Mouse (Mus musculus): ENCODE measurements around the gene Ly6g6c. TPM values are rescaled to one million over a fixed set of nuclear protein-coding genes. Genes with fewer than 3 reads are reported as not detected.

Ly6g6c gene
- polyA plus RNA-seq, 1 experiment from 2014 or later, result 0.44 TPM

DNA sequence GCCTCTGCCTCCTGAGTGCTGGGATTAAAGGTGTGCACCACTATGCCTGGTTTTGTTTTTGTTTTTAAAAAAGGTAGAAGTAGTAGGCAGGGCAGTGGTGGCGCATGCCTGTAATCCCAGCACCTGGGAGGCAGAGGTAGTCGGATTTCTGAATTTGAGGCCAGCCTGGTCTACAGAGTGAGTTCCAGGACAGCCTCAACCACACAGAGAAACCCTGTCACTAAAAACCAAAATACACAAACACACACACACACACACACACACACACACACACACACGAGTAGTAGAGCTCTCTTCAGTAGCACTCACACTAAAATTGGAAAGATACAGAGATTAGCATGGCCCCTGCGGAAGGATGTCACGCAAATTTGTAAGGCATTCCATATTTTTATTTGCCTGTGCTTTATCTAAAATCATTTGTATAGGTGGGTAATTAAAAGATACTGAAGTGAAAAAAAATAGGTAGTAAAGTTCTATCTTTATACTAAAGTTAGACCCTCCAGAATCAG lies 16.2 kb upstream of the Ly6g6c start:
- no peak for ATAC-seq
- no peaks in the 10 kb centered on the region for H3K9me3 ChIP-seq (replicated peaks)
- H3K4me1 ChIP-seq, result peaks cover 85% of the 10 kb centered on the region
- WGBS (ENCODE audit: insufficient replicate concordance), result 36% methylated on average over 5 of the region's 5 CpGs
- peak overlapping the region; percentile 88; the same call in 1 of the 2 replicates for H3K4me3 ChIP-seq
- H3K4me2 ChIP-seq, result peak overlapping the region; percentile 98
- peaks cover 20% of the 10 kb centered on the region for H3K36me3 ChIP-seq
- no peaks in the 10 kb centered on the region for H3K27me3 ChIP-seq (replicated peaks)
- peak overlapping the region; percentile 94 for H3K27ac ChIP-seq
- peak overlapping the region; percentile 92 for H3K9ac ChIP-seq

DNA sequence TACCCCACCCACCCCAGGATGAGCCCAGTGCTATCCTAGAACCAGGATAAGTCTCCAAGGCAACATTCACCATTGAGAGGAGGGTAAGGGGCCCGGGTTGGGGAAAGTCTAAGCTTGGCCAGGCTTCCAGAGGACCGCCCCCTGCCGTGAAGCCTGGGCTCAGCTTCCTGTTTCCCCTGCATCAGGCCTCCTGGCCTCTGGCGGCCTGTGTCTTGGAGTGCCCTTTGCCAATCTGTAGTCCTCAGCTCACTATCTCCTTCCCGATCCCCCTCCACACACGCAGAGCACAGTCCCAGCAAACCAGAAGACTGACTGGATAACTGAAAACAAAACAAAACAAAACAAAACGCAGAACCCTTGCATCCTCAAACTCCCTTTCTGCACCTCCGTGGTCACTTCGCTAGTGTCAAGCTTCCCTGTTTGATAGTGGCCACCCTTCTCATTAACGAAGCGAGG lies 15.6 kb upstream of the Ly6g6c start, which contains the start of gene Clic1:
Clic1 (plus strand) TSS at position 406 of the 456 bp plus-strand sequence.
- H3K4me2 ChIP-seq, result peak within 1 kb of the TSS; percentile 98
- H3K36me3 ChIP-seq, result peaks cover 26% of the 10 kb centered on the region
- no peaks in the 10 kb centered on the region for H3K27me3 ChIP-seq (replicated peaks)
- H3K4me1 ChIP-seq, result peaks cover 79% of the 10 kb centered on the region
- WGBS (ENCODE audit: insufficient replicate concordance), result 2% methylated on average over 11 of the region's 11 CpGs
- ATAC-seq, result no peak
- peak within 1 kb of the TSS; percentile 88 for H3K4me3 ChIP-seq
- H3K9me3 ChIP-seq (replicated peaks), result no peaks in the 10 kb centered on the region
- H3K9ac ChIP-seq, result peak within 1 kb of the TSS; percentile 92
- H3K27ac ChIP-seq, result peak within 1 kb of the TSS; percentile 94

DNA sequence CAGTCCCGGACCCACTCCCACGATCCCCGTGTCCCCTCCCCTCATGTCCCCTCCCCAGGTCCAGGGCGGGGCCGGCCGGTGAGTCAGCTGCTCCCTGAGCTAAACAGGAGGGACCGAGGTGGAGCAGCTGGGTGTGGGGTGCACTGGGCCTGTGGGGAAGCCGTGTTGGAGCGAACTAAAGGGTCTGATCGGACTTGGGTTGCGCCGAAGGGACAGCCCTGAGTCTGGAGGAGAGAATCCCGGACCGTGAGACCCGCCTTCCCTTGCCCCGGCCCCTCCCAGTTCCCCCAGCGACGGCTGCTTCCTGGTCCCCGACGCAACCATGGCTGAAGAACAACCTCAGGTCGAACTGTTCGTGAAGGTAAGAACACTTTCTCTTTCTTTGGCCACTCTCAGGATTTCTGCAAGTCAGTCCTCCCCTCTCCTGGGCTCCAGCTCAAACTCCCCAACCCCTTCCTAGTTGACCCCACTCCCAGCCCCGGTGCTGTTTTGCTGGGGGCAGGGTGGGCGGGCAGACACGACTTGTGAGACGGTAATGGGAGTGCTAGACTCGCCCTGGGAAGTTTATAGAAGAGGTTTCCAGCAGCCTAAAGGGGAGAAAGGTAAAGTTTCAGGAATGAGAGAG lies 14.9 kb upstream of the Ly6g6c start:
- peak overlapping the region; percentile 98 for H3K4me2 ChIP-seq
- peaks cover 73% of the 10 kb centered on the region for H3K4me1 ChIP-seq
- no peaks in the 10 kb centered on the region for H3K27me3 ChIP-seq (replicated peaks)
- under 1% methylated on average over 27 of the region's 27 CpGs for WGBS (ENCODE audit: insufficient replicate concordance)
- H3K36me3 ChIP-seq, result peaks cover 33% of the 10 kb centered on the region
- no peaks in the 10 kb centered on the region for H3K9me3 ChIP-seq (replicated peaks)
- H3K27ac ChIP-seq, result peak overlapping the region; percentile 94
- peak overlapping the region; percentile 92 for H3K9ac ChIP-seq
- peak overlapping the region; percentile 88 for H3K4me3 ChIP-seq
- ATAC-seq, result peak; percentile 46

DNA sequence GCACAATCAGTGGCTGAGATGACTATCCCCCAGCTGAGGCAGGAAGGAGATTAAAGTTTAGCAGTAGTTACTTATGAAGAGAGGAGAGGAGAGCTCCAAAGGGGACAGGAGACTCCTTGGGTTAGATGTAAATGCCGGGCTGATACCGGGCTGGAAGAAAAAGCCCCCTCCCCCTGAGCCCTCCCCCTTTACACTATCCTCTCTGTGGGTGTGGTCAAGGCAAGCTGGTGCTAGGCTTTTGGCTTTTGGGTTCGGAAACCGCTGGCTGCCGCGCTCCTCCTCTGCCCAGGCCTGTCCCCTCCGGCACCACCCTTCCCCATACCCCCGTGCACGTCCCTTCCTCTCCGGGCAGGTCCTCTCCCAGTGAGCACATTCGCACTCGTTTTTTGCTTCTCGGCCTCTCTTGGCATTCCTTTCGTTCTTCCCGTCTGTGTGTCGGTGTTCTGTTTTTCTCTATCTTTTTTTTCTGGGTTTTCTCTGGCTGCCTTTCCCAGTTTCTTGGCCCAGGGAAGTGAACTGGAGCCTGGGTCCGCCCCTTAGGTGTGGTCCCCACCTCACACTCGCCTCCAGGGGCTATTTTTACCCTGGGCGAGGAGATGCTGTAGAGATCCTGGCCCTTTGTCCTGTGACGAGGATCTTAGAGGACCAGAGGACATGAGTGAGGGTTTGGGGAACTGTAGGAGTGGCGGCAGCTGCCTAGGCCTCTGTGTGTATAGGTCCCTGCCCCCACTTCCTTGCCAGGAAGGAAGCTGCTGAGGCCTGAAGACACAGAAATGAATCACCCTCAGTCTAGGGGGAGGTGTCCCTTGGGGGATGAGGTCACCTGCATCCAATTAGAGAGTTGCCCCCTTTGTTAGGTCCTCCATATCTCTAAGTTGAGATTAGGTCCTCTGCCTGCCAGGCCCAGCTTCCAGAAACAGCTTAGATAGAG lies 13.8 kb upstream of the Ly6g6c start:
- Histone ChIP-seq H3K4me3 (peak overlapping the region; percentile 88), H3K4me2 (peak overlapping the region; percentile 98), H3K27me3 (replicated peaks) (no peaks in the 10 kb centered on the region), H3K4me1 (peaks cover 72% of the 10 kb centered on the region), H3K9ac (peak overlapping the region; percentile 92), H3K36me3 (peaks cover 45% of the 10 kb centered on the region), H3K9me3 (replicated peaks) (no peaks in the 10 kb centered on the region), H3K27ac (peak overlapping the region; percentile 94)
- ATAC-seq, result peak; percentile 53
- 3% methylated on average over 21 of the region's 21 CpGs for WGBS (ENCODE audit: insufficient replicate concordance)

DNA sequence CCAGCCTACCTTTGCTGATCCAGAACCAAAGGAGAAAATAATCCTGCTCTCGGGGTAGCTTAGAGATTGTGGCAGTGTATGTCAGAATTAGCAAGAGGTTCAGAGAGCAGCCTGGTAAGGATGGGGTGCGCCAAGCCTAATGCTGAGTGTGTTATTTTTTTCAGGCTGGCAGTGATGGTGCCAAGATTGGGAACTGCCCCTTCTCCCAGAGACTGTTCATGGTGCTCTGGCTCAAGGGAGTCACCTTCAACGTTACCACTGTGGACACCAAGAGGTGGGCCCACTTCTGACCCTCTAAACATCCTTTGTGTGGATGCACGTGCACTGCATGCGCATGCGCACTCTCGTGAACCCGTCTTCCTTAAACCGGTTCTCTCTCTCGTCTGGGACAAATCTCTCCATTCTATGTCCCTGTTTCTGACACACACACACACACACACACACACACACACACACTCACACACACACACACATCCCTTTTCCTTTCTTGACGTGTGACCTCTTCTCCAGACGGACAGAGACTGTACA lies 12.9 kb upstream of the Ly6g6c start:
- H3K9me3 ChIP-seq (replicated peaks), result no peaks in the 10 kb centered on the region
- peak overlapping the region; percentile 92 for H3K9ac ChIP-seq
- H3K4me3 ChIP-seq, result peak overlapping the region; percentile 88
- H3K27me3 ChIP-seq (replicated peaks), result no peaks in the 10 kb centered on the region
- peaks cover 69% of the 10 kb centered on the region for H3K4me1 ChIP-seq
- H3K27ac ChIP-seq, result peak overlapping the region; percentile 94
- no peak for ATAC-seq
- H3K36me3 ChIP-seq, result peaks cover 53% of the 10 kb centered on the region
- H3K4me2 ChIP-seq, result peak overlapping the region; percentile 98
- 79% methylated on average over 12 of the region's 12 CpGs for WGBS (ENCODE audit: insufficient replicate concordance)

DNA sequence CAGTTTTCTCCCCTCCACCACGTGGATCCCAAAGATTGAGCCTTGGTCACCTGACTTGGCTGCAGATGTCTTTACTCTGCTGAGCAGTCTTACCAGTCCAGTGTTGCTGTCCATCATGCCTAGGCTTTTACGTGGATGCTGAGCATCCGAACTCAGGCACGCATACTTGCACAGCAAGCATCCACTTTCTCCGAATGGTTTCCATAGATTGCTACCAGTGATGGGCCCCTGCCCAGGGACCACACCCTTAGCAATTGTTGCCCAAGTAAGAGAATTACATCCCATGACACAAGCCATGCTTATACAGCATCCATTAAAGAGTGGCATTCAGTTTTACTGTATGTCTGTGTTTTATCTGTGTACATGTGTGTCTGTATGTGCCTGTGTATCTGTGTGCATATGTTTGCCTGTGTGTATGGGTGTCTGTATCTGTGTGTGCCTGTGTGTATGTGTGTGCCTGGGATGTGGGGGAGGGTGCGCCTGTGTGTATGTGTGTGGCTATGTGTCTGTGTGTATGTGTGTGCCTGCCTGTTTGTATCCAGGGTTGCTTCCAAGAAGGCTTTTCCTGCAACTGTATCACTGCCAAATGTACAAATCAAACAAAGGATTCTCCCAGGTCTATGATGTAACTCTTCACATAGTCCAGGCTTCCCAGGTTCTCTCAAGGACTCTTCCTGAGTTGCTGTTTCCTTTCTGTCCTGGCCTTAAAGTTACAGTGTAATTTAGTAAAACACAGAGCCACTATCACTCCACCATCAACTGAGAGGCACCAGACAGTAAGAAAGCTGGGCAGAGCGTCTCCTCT lies 9.3 kb upstream of the Ly6g6c start:
- Histone ChIP-seq H3K4me1 (peaks cover 75% of the 10 kb centered on the region), H3K9ac (no peak overlapping the region), H3K27me3 (replicated peaks) (0 out of 2 replicates have a peak, but pooled peaks cover 4% of the 10 kb centered on the region), H3K4me2 (no peak overlapping the region), H3K9me3 (replicated peaks) (no peaks in the 10 kb centered on the region), H3K36me3 (peaks cover 69% of the 10 kb centered on the region), H3K27ac (no peak overlapping the region; the same call in 1 of the 2 replicates), H3K4me3 (no peak overlapping the region)
- 82% methylated on average over 7 of the region's 7 CpGs for WGBS (ENCODE audit: insufficient replicate concordance)
- ATAC-seq, result no peak

DNA sequence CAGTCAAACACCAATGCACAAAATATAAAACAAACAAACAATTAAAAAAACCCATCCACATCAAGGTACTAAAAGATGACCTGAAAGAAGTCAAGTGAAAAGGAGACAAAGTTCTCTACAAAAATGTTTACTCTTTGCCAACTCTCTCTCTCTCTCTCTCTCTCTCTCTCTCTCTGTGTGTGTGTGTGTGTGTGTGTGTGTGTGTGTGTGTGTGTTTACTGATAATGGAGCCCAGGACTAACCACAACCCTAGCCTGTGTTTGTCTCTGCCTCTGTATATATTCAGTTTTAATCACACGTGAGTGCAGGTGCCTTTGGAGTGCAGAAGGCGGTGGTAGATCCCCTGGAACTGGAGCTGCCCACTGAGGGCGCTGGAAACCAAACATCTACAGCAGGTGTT lies 8.1 kb upstream of the Ly6g6c start:
- ATAC-seq, result no peak
- 36% methylated on average over 3 of the region's 3 CpGs for WGBS (ENCODE audit: insufficient replicate concordance)
- H3K9ac ChIP-seq, result peak overlapping the region; percentile 5; the same call in 1 of the 2 replicates
- H3K4me2 ChIP-seq, result no peak overlapping the region
- H3K9me3 ChIP-seq (replicated peaks), result no peaks in the 10 kb centered on the region
- H3K27ac ChIP-seq, result peak overlapping the region; percentile 49; the same call in 1 of the 2 replicates
- H3K36me3 ChIP-seq, result peaks cover 77% of the 10 kb centered on the region
- peaks cover 73% of the 10 kb centered on the region for H3K4me1 ChIP-seq
- H3K4me3 ChIP-seq, result no peak overlapping the region
- peaks cover 10% of the 10 kb centered on the region; the same call in 1 of the 2 replicates for H3K27me3 ChIP-seq (replicated peaks)

DNA sequence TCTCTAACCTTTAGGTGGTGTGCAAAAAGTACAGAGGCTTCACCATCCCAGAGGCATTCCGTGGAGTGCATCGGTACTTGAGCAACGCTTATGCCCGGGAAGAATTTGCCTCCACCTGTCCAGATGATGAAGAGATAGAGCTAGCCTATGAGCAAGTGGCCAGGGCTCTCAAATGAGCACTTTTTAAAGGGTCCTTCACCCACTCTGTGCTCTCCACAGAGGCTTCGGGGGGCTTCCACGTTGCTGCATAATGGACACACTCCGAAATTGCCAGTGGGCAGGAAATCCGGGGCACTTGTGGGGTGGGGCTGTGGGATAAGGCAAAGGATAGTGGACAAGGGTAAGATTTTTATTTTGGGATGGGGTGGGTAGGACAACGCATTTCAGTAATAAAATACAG lies 6.9 kb upstream of the Ly6g6c start:
- peak overlapping the region; percentile 63; the same call in 1 of the 2 replicates for H3K4me3 ChIP-seq

DNA sequence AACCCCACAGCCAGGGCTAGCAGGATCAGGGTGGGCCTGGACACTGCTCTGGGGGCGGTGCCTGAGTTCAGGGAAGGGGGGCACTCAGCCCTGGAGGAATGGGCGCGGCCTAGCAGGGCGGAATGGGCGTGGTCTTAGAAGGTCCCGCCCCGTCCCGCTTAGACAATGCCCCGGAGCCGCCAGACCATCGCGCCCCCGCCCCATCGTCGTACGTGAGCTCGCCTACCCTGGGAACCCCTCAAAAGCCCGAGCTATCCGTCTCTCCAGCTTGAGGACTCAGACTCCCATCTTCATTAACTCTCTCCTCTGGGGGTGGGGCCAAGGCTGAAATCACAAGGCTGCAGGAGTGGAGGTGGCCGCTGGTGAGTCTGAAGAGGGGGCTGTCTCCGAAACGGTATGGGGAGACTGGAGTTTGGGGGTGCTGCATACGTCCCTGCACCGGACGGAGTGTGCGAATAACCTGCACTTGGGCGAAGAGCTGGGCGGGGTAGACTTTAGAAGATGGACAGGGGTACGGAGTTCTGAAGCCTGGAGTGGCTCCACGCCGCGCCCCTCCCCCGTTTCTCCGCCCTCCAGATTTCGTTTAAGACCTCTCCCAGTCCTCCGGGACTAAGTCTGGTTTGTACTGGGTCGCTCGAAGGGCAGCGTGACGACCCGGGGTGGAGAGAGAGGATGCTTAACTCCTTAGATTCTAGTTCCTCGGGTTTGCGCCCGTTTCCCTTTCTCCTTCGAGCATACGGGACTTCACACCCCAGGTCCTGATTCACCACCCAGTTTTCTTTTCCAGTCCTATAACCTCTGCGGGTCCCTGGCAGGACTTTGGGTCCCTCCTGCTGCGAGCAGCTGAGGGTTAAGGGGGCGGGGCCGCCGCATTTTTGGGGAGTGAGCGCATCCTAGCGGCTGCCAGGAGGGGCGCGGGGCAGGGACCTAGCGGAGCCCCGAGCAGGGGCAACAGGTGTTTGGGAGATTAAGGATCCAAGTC lies 6.0 kb upstream of the Ly6g6c start, which contains the start of gene Ddah2:
Ddah2 (plus strand) TSS at position 125 of the 982 bp plus-strand sequence.
- Histone ChIP-seq H3K4me2 (peak within 1 kb of the TSS; percentile 93), H3K27me3 (replicated peaks) (peaks cover 25% of the 10 kb centered on the region), H3K4me1 (peaks cover 62% of the 10 kb centered on the region), H3K4me3 (peak within 1 kb of the TSS; percentile 63), H3K36me3 (peaks cover 56% of the 10 kb centered on the region), H3K27ac (peak within 1 kb of the TSS; percentile 74), H3K9me3 (replicated peaks) (no peaks in the 10 kb centered on the region), H3K9ac (peak within 1 kb of the TSS; percentile 70)
- peak; percentile 77 for ATAC-seq
- 1% methylated on average over 57 of the region's 57 CpGs for WGBS (ENCODE audit: insufficient replicate concordance)

More for the DNA sequence above, 6.9 kb upstream of the Ly6g6c start:
- peaks cover 65% of the 10 kb centered on the region for H3K36me3 ChIP-seq
- peaks cover 16% of the 10 kb centered on the region for H3K27me3 ChIP-seq (replicated peaks)
- peaks cover 63% of the 10 kb centered on the region for H3K4me1 ChIP-seq
- peak overlapping the region; percentile 93 for H3K4me2 ChIP-seq
- no peaks in the 10 kb centered on the region for H3K9me3 ChIP-seq (replicated peaks)
- no peak for ATAC-seq
- 67% methylated on average over 9 of the region's 9 CpGs for WGBS (ENCODE audit: insufficient replicate concordance)
- H3K27ac ChIP-seq, result 0 out of 2 replicates have a peak overlapping the region, but pooled peaks have one; percentile 74
- H3K9ac ChIP-seq, result no peak overlapping the region

DNA sequence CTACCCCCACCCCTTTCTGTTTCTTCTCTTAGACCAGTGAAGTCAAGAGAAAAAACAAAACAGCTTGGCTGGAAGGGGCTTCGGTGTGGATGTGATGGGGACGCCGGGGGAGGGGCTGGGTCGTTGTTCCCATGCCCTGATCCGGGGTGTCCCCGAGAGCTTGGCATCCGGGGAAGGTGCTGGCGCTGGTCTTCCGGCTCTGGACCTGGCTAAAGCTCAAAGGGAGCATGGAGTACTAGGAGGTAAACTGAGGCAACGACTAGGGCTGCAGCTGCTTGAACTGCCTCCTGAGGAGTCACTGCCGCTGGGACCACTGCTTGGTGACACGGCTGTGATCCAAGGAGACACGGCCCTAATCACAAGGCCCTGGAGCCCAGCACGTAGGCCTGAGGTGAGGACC lies 5.1 kb upstream of the Ly6g6c start:
- 41% methylated on average over 14 of the region's 14 CpGs for WGBS (ENCODE audit: insufficient replicate concordance)
- Histone ChIP-seq H3K27ac (no peak overlapping the region), H3K4me1 (peaks cover 70% of the 10 kb centered on the region), H3K4me2 (peak overlapping the region; percentile 93), H3K27me3 (replicated peaks) (peaks cover 33% of the 10 kb centered on the region), H3K4me3 (peak overlapping the region; percentile 63), H3K9ac (peak overlapping the region; percentile 70; the same call in 1 of the 2 replicates), H3K9me3 (replicated peaks) (no peaks in the 10 kb centered on the region), H3K36me3 (peaks cover 47% of the 10 kb centered on the region)
- ATAC-seq, result no peak
